Mouse (Mus musculus): ENCODE data around the gene Gm48551. TPM values are rescaled to one million over a fixed set of nuclear protein-coding genes. Genes with fewer than 3 reads are reported as not detected.

Gm48551 gene
- under 1 TPM; 0.55 to 0.70 TPM for total RNA-seq (2021)

- DNase-seq: peak; percentile 100
Observed at GRCm38 (mm10) chr10:81383802-81384604, at the start of gene Gm48551, which contains the start of gene Dohh. Gm48551 (plus strand) TSS chr10:81384466. Dohh (plus strand) TSS chr10:81384428.

GRCm38 (mm10) chr10:81335393-81336340 lies 48.6 kb upstream of the Gm48551 start:
- peak; percentile 68 for DNase-seq

GRCm38 (mm10) chr10:81336558-81336957 lies 47.7 kb upstream of the Gm48551 start:
- DNase-seq: no peak

GRCm38 (mm10) chr10:81340551-81341332 lies 43.5 kb upstream of the Gm48551 start:
- DNase-seq: no peak

- DNase-seq: peak; percentile 85
Observed at GRCm38 (mm10) chr10:81341333-81341949, 42.8 kb upstream of the Gm48551 start.

- DNase-seq: no peak
Observed at GRCm38 (mm10) chr10:81342686-81343505, 41.4 kb upstream of the Gm48551 start, which contains the start of gene Gipc3. Gipc3 (minus strand) TSS chr10:81343266.

- peak; percentile 58 for DNase-seq
Observed at GRCm38 (mm10) chr10:81344421-81345161, 39.7 kb upstream of the Gm48551 start.

- DNase-seq: no peak
Observed at GRCm38 (mm10) chr10:81345162-81345534, 39.1 kb upstream of the Gm48551 start.

GRCm38 (mm10) chr10:81346453-81347067 lies 37.7 kb upstream of the Gm48551 start:
- peak; percentile 53 for DNase-seq

- DNase-seq: peak; percentile 56
Observed at GRCm38 (mm10) chr10:81349146-81349545, 35.1 kb upstream of the Gm48551 start.

- no peak for DNase-seq
Observed at GRCm38 (mm10) chr10:81349961-81350350, 34.3 kb upstream of the Gm48551 start.

GRCm38 (mm10) chr10:81350351-81351063 lies 33.8 kb upstream of the Gm48551 start, which contains the start of gene Hmg20b:
Hmg20b (minus strand) TSS chr10:81350480.
- peak; percentile 99 for DNase-seq

GRCm38 (mm10) chr10:81351678-81352291 lies 32.5 kb upstream of the Gm48551 start:
- DNase-seq: no peak

GRCm38 (mm10) chr10:81354738-81355477 lies 29.4 kb upstream of the Gm48551 start:
- DNase-seq: no peak

- DNase-seq: no peak
Observed at GRCm38 (mm10) chr10:81355533-81355932, 28.7 kb upstream of the Gm48551 start.

- no peak for DNase-seq
Observed at GRCm38 (mm10) chr10:81356352-81356990, 27.8 kb upstream of the Gm48551 start.

Measured in heart, postnatal 4 days (tissue).